Mouse (Mus musculus) testis, adult 2 months (tissue): ENCODE measurements at regions not wholly inside any gene's neighbourhood (a gene's known extent, or its start where the extent isn't known, plus 50 kb on each side); places are given as distances from the start of the nearest gene placed in this dataset.

Experiments
- CTCF ChIP-seq: fragments of 200-500 bp; IDR thresholded peaks from 2 replicates; pipeline ENCODE4 v1.5.1; 2012; ENCODE audit warnings: low read depth, mild to moderate bottlenecking, inconsistent platforms, low read length, moderate library complexity; ENCODE audit not compliant: control insufficient read depth, insufficient read depth, insufficient replicate concordance
- POLR2A ChIP-seq: fragments of 200-500 bp; IDR thresholded peaks from 2 replicates; pipeline ENCODE4 v1.6.1; 2012; ENCODE audit warnings: low read depth, mild to moderate bottlenecking, inconsistent platforms, low read length, moderate library complexity; ENCODE audit not compliant: control insufficient read depth

DNA sequence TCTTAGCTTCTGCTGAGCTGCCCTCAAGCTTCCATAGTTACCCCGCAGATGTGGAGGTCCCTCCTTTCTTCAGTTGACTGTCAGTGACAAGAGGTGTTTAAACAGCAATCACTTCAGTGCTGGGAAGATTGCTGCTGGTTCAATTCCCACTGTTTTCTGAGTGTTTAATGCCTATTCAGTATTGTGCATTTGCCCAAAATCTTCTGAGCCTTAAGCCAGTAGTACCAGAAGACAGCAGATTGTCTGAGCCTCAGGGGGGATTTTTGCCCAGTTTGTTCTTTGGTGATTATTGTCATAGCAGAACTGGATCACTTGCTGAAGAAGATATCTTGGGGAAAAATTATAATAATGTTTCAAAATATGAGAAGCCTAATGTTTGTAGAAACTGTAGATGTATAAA lies 135.3 kb upstream of the Zfand5 start:
- TF ChIP-seq CTCF (no peak), POLR2A (no peak)
